Mouse (Mus musculus) spleen, adult 12 weeks (tissue): ENCODE results near the gene Tescl.

Experiments
- DNase-seq: peaks from one replicate; pipeline ENCODE4 v3.0.0; 2022; ENCODE audit warnings: low spot score

Gene Tescl

GRCm38 (mm10) chr7:24333304-24333986 lies at the start of gene Tescl:
Gene Tescl (minus strand): TSS chr7:24333936.
- DNase-seq = no peak

- DNase-seq = no peak
These were observed 49.1 kb upstream of the Tescl start for GRCm38 (mm10) chr7:24382730-24383372.

- no peak for DNase-seq
These were observed 46.6 kb upstream of the Tescl start for GRCm38 (mm10) chr7:24380370-24380769.

GRCm38 (mm10) chr7:24379934-24380333 lies 46.2 kb upstream of the Tescl start:
- no peak for DNase-seq

DNA sequence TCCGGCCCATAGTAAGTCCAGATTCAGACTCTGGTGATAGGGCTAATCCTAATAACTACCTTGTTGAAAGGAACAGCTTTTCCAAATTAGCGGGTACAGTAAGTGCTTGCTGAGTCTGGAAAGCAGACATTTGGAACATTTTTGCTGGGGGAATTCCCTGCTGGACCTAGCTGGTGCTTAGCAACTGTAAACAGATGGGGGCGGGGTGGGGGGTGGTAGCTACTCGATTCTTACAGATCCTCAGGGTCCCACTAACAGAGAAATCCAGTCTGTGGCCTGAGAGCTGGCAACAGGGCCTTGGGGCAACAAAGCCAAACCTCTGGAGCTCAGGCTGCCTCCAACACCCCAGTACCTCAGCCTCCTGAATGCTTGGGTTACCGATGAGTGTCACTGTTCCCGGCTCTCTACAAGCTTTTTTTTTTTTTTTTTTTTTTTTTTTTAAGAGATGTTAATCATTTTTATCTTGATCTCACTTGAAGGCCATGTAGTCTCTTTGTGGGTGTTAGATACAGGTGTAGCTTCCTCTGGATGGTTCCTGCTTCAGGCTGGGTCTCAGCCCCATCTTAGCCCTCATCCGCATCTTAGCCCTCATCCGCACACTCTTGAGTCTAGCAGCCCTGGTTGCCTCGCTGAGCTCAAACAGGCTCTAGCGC lies 44.4 kb upstream of the Tescl start:
- DNase-seq = no peak

DNA sequence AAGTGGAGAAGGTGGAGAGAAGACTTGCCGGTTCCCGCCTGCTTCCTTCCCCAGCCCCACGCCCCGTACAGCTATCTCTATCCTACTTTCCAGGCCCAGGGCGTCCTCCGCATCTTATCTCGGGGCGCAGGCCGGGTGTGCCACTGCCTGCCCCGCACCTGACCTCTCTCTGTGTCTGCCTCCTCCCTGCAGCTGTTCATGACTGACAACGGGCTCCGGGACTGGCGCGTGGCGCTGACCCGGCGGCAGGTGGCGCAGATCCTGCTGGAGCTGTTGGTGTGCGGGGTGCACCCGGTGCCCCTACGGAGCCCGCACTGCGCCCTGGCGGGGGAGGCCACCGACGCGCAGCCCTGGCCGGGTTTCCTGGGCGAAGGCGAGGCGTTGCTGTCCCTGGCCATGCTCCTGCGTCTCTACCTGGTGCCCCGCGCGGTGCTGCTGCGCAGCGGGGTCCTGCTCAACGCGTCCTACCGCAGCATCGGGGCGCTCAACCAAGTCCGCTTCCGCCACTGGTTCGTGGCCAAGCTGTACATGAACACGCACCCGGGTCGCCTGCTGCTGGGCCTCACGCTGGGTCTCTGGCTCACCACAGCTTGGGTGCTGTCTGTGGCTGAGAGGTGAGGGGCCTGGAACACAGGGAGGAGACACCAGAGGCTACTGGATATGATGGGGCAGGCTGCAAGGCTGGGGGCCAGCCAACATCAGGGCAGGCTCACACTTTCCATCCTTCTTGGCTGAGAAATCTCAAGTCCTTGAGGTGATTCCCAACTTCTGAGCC lies 43.5 kb upstream of the Tescl start:
- peak; percentile 88 for DNase-seq

DNA sequence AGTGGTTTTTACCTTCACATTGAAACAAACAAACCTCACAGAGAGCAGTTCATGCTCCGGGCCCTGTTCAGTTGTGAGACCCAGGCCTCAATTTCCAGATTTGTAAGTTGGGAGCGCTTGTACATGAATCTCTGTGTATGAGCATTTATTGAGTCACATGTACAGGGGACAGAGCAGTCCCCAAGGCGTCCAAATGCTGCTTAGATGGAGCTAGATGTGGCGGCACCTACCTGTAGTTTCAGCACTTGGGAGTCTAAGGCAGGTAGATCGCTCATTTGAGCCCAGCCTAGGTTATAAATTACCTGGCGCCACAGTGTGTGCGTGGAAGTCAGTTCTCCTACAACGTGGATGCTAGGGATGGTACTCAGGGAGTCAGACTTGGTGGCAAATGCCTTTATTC lies 42.7 kb upstream of the Tescl start:
- no peak for DNase-seq

- peak; percentile 48 for DNase-seq
These were observed 40.0 kb upstream of the Tescl start for GRCm38 (mm10) chr7:24373538-24374379.

GRCm38 (mm10) chr7:24372786-24373185 lies 39.0 kb upstream of the Tescl start:
- DNase-seq = no peak

GRCm38 (mm10) chr7:24372300-24372699 lies 38.6 kb upstream of the Tescl start:
- peak; percentile 56 for DNase-seq

DNA sequence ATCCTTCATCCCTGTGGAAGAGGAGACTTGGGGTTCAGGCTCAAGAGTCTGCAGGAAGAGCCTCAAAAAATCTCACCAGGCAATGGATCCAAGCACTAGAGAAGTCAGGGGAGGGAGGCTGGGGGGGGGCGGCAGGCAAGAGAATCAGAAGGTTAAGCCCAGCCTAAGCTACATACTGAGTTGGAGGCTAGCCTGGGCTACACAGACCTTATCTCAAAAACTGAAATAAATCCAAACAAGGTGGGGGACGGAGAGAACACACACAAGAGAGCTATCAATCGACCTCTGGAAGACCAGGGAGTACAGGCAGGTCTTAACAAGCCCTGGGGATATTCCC lies 38.0 kb upstream of the Tescl start:
- DNase-seq = no peak

DNA sequence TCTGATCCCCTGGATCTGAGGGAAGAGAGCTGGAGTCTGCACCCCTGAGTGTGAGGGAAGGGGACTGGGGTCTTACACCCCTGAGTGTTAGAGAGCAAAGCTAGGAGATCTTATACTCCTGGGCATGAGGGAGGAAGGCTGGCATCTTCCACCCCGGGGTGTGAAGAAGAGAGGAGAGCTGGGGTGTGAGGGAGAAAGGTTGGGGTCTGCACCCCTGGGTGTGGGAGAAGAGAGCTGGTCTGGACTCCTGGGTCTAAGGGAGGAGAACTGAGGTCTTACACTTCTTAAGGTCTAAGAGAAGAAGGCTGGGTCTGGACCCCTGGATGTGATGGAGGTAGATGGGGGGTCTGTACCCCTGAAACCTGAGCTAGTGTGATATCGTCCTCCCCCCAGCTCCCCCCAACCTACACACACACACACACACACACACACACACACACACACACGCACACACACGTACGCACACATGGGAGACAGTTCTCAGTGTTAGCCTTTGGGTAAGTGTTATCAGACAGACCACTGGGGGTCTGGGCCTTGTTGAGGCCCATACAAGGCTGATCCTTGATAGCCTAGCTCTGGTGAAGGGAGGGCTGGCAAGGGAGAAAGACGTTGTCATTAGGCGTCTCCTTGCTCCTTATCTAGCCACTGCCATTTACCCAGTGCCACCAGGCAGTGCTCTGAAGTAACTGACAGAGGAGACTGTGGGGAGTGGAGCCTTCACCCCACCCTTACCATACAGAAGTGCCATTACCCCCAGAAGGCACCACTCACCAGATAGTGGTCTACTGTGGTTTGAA lies 37.5 kb upstream of the Tescl start:
- DNase-seq = no peak

GRCm38 (mm10) chr7:24369731-24370541 lies 36.2 kb upstream of the Tescl start, which contains the start of gene Kcnn4:
Gene Kcnn4 (plus strand): TSS chr7:24370263.
- no peak for DNase-seq

DNA sequence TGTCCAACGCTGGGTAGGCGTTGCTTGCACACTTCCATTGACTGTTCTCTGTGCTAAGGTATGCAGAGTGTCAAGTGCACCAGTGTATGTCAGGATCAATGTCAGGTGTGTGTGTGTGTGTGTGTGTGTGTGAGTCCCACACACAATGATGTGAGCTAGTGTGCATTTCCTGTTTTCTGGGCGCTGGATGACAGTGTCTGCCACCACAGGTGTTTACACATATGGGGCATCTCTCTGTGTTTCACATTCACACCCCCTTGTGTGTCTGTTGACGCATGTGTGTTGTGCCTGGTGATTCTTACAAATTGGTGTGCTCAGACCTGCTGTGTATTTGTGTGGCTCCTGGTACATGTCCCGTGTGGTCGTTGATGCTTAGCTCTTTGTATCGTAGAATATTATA lies 35.2 kb upstream of the Tescl start:
- DNase-seq = no peak

DNA sequence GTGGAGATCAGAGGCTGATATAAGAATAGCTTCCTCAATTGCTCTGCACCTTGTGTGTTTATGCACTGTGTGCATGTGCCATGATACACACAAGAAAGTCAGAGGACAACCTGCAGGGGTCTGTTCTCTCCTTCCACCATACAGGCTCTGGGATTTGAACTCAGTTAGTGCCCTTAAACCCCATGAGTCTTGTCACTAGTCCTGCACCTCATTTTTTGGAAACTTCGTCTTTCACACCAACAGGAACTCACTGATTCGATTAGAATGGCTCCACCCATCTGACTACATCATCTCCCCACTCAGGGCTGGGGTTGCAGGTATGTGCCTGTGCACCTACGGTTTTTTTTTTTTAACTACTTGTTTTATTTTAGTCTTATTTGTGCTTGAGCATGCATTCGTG lies 34.5 kb upstream of the Tescl start:
- no peak for DNase-seq

DNA sequence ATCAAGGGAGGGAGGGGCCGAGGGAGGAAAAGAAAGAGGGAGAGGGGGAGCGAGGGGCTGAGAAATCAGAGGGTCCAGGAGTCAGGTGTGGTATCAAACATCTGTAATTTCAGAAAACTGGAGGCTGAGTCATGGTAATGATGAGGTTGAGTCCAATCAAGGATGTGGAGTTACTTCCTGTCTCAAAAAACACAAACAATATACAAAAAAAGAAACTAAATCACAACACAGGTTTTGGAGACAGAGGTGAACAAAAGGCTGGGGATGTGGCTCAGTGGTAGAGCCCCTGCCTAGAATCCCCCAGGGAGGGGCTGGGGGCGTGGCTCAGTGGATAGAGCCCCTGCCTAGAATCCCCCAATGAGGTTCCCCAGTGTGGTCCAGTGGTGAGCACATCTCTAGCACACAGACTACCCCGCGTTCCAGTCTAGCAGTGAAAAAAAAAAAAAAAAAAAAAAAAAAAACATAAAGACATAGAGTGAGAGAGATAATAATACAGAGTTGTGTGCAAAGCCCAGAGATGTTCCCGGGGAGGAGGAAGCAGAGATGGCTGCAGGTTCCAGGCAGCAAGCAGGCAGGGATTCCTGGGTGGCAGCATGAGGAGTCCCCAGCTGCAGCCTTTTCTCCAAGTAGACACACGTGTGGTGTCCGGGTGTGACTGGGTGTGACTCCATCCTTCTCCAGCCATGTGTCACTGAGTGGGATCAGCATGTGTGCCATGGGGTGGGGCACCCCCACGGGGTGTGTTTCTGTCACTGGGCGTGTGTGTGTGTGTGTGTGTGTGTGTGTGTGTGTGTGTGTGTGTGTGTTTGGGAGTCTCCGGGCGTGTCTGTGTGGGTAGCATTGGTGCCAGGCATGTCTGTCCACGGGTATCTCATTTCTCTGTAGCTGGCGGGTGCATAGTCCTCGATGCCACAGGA lies 33.2 kb upstream of the Tescl start:
- DNase-seq = no peak

GRCm38 (mm10) chr7:24365258-24366014 lies 31.7 kb upstream of the Tescl start:
- no peak for DNase-seq

- peak; percentile 78 for DNase-seq
These were observed 31.1 kb upstream of the Tescl start for GRCm38 (mm10) chr7:24364827-24365226.
